Mouse (Mus musculus) megakaryocyte, embryonic 14.5 days (primary cell): ENCODE measurements around the gene Col23a1.

Experiments used
- FLI1 ChIP-seq: IDR thresholded peaks from 2 replicates; pipeline ENCODE4 v1.6.1; 2012; ENCODE audit warnings: low read length, inconsistent platforms, mixed read lengths
- GATA1 ChIP-seq: IDR thresholded peaks from 3 replicates; pipeline ENCODE4 v1.6.1; 2012; ENCODE audit warnings: mixed read lengths, low read length, inconsistent platforms, borderline replicate concordance

DNA sequence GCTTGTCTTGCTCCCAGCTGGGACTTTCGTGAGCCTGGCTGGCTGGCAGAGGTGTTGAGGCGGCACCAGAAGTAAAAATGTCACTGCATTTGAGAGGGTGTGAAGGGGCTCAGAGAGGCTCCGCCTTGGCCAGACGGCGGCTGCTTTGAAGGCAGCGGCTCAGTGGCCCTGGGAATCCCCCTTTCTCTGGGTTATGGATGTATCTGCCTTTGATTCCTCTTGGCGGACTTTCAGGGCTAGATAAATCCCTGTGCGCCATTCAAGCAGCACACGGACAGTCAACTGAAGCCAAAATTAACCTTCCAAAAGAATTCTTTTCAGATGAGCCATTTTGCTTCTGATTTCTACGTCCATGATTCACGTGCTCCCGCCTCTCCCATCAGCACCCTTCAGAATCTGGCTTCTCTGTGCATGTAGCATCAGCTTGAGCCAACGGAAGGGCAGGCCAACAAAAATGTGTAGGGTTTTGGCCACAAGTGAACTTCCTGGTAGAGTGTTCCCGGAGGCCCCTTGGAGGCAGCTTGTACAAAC is 237.0 kb downstream of the Col23a1 start:
- TF ChIP-seq GATA1 = no peak
- no peak for TF ChIP-seq FLI1
